Comparison of ENCODE assay signal across 9 mouse cellular contexts in genomic region chr6:147116579-147116978, GRCm38 (mm10). TPM values are rescaled to one million over a fixed set of nuclear protein-coding genes. Genes with fewer than 3 reads are reported as not detected.
DNase-seq lines count a peak whose midpoint lies in the region; ATAC-seq lines count a peak whose summit lies in the region.
"Had no signal": no experiment of that assay in that cellular context is flagged by ENCODE, and none has a peak within 500 bp of the region (broad histone marks: within the 10 kb centered on the region; RNA-seq: fewer than 3 reads in every experiment).

No protein-coding gene starts in this region.

- peak; percentile 56 to 63 for DNase-seq in adrenal gland, postnatal 4 days (ENCODE audit: low spot score in 2 of 2)
- DNase-seq in embryonic facial prominence, embryonic 14.5 days (ENCODE audit: low spot score), result peak; percentile 84
- peak; percentile 51 for DNase-seq in large intestine, adult 2 months (ENCODE audit: low read depth, low spot score)
- DNase-seq in lung, adult 18-20 months, result peak; percentile 76 to 83
- DNase-seq in testis, postnatal 14 days (ENCODE audit: low spot score), result peak; percentile 60

- peaks cover 11% of the 10 kb centered on the region for H3K36me3 ChIP-seq in embryonic facial prominence, embryonic 14.5 days (ENCODE audit: control insufficient read depth, insufficient read depth, low read length)
- H3K36me3 ChIP-seq in heart, embryonic 12.5 days, result peaks cover 11% of the 10 kb centered on the region
- no peaks in the 10 kb centered on the region; the same call in 1 of the 2 replicates for H3K36me3 ChIP-seq in neural tube, embryonic 14.5 days (ENCODE audit: control insufficient read depth, insufficient read depth, low read length)

- no peaks in the 10 kb centered on the region for H3K4me1 ChIP-seq in embryonic facial prominence, embryonic 14.5 days (ENCODE audit: control insufficient read depth, insufficient read depth, low read length)
- peaks cover 7% of the 10 kb centered on the region for H3K4me1 ChIP-seq in heart, embryonic 12.5 days (replicated peaks)
- H3K4me1 ChIP-seq in neural tube, embryonic 14.5 days (ENCODE audit: control insufficient read depth, insufficient read depth, low read length), result no peaks in the 10 kb centered on the region

- H3K27me3 ChIP-seq in embryonic facial prominence, embryonic 14.5 days (replicated peaks; ENCODE audit: control insufficient read depth, insufficient read depth, low read length), result no peaks in the 10 kb centered on the region
- no peaks in the 10 kb centered on the region for H3K27me3 ChIP-seq in heart, embryonic 12.5 days (replicated peaks)
- no peaks in the 10 kb centered on the region for H3K27me3 ChIP-seq in neural tube, embryonic 14.5 days (ENCODE audit: control insufficient read depth, insufficient read depth, low read length)

- 8% methylated on average over 10 of the region's 10 CpGs for WGBS in embryonic facial prominence, embryonic 14.5 days
- WGBS in heart, embryonic 12.5 days, result 7% methylated on average over 10 of the region's 10 CpGs
- WGBS in large intestine, adult 2 months, result 10% methylated on average over 10 of the region's 10 CpGs
- WGBS in neural tube, embryonic 14.5 days, result 6% methylated on average over 10 of the region's 10 CpGs

- no peak overlapping the region for H3K9ac ChIP-seq in embryonic facial prominence, embryonic 14.5 days (ENCODE audit: low read depth, low read length)
- H3K9ac ChIP-seq in heart, embryonic 12.5 days, result no peak overlapping the region
- H3K9ac ChIP-seq in neural tube, embryonic 14.5 days (replicated peaks; ENCODE audit: low read depth, low read length), result no peak overlapping the region

- H3K9me3 ChIP-seq in embryonic facial prominence, embryonic 14.5 days (ENCODE audit: control insufficient read depth, low read length), result no peaks in the 10 kb centered on the region
- no peaks in the 10 kb centered on the region for H3K9me3 ChIP-seq in heart, embryonic 12.5 days (replicated peaks)
- H3K9me3 ChIP-seq in neural tube, embryonic 14.5 days (ENCODE audit: control insufficient read depth, low read length), result no peaks in the 10 kb centered on the region

- no peak overlapping the region for H3K4me3 ChIP-seq in embryonic facial prominence, embryonic 14.5 days (ENCODE audit: low read depth, low read length)
- no peak overlapping the region for H3K4me3 ChIP-seq in heart, embryonic 12.5 days
- no peak overlapping the region for H3K4me3 ChIP-seq in neural tube, embryonic 14.5 days (ENCODE audit: low read depth, low read length)
- H3K4me3 ChIP-seq: erythroblast, embryonic 14.5 days had no signal

- peak; percentile 84 for ATAC-seq in CD4-positive, CD25-positive, alpha-beta regulatory T cell, adult 4 months
- peak; percentile 84; the same call in 1 of the 2 replicates for ATAC-seq in embryonic facial prominence, embryonic 14.5 days (ENCODE audit: low read depth)
- 0 out of 2 replicates have a peak, but pooled peaks have one; percentile 39 for ATAC-seq in heart, embryonic 12.5 days (ENCODE audit: insufficient number of reproducible peaks, low FRiP score)
- ATAC-seq in neural tube, embryonic 14.5 days (ENCODE audit: low read depth), result peak; percentile 84

- no peak overlapping the region for H3K4me2 ChIP-seq in embryonic facial prominence, embryonic 14.5 days (ENCODE audit: low read depth, low read length)
- no peak overlapping the region for H3K4me2 ChIP-seq in heart, embryonic 12.5 days
- H3K4me2 ChIP-seq in neural tube, embryonic 14.5 days (ENCODE audit: low read depth, low read length), result no peak overlapping the region

- H3K27ac ChIP-seq in embryonic facial prominence, embryonic 14.5 days (replicated peaks; ENCODE audit: low read depth, low read length), result no peak overlapping the region
- H3K27ac ChIP-seq in heart, embryonic 12.5 days (ENCODE audit: poor library complexity, severe bottlenecking), result no peak overlapping the region
- H3K27ac ChIP-seq in neural tube, embryonic 14.5 days (ENCODE audit: low read depth, low read length), result no peak overlapping the region

RNA-seq across cellular contexts. Expression of gene Klhl42, which starts 25.4 kb away (rescaled TPM):
- 1 to 10 TPM; 4.2 to 4.6 TPM for polyA plus RNA-seq in CD4-positive, CD25-positive, alpha-beta regulatory T cell, adult 4 months (2017; shearing (Covaris generic))
- total RNA-seq in adrenal gland, postnatal 4 days (2021), result 10 to 100 TPM; 26.6 to 27.2 TPM
- 12.5 and 13.3 TPM in 2 replicates for polyA plus RNA-seq in embryonic facial prominence, embryonic 14.5 days (2014; fragmentation: Nextera tagmentation; extraction: Ambion mirVana)
- polyA plus RNA-seq in heart, embryonic 12.5 days (2016; fragmentation: Nextera tagmentation; extraction: Ambion mirVana), result 7.4 and 7.9 TPM in 2 replicates
- polyA plus RNA-seq in large intestine, adult 2 months (2012; rRNA removed), result 4.6 and 8.3 TPM in 2 replicates
- 9.7 and 10.3 TPM in 2 replicates for polyA plus RNA-seq in neural tube, embryonic 14.5 days (2014; fragmentation: Nextera tagmentation; extraction: Ambion mirVana)

RNA-seq across cellular contexts. Expression of gene Mansc4, which starts 29.7 kb away (rescaled TPM):
- 1 to 10 TPM; 1.4 to 1.6 TPM for polyA plus RNA-seq in CD4-positive, CD25-positive, alpha-beta regulatory T cell, adult 4 months (2017; shearing (Covaris generic))
- total RNA-seq in adrenal gland, postnatal 4 days (2021), result 1 to 10 TPM in 1 of 2 experiments, under 1 TPM in 1; 0.93 to 1.1 TPM
- polyA plus RNA-seq in embryonic facial prominence, embryonic 14.5 days (2014; fragmentation: Nextera tagmentation; extraction: Ambion mirVana), result 0.48 and 1.5 TPM in 2 replicates
- polyA plus RNA-seq in heart, embryonic 12.5 days (2016; fragmentation: Nextera tagmentation; extraction: Ambion mirVana), result 0.46 and 0.67 TPM in 2 replicates
- 0.07 and 0.16 TPM in 2 replicates for polyA plus RNA-seq in large intestine, adult 2 months (2012; rRNA removed)
- 0.66 and 1.1 TPM in 2 replicates for polyA plus RNA-seq in neural tube, embryonic 14.5 days (2014; fragmentation: Nextera tagmentation; extraction: Ambion mirVana)
- polyA plus RNA-seq: erythroblast, embryonic 14.5 days had no signal
